Mouse (Mus musculus) lung, adult 2 months (tissue): ENCODE data around the gene Kcnip1. TPM values are rescaled to one million over a fixed set of nuclear protein-coding genes. Genes with fewer than 3 reads are reported as not detected.

Source experiments
- DNase-seq: peaks from one replicate; pipeline ENCODE4 v3.0.0; 2022
- H3K4me1 ChIP-seq: fragments of 200-500 bp; 2 replicates; pipeline ENCODE4 v1.6.1; 2011; ENCODE audit warnings: low read length; ENCODE audit not compliant: control insufficient read depth, insufficient read depth
- H3K4me3 ChIP-seq: fragments of 200-500 bp; replicated peaks from 2 replicates; pipeline ENCODE3; 2011; ENCODE audit warnings: low read depth, mild to moderate bottlenecking, control low read depth, low read length; ENCODE audit errors: extremely low read depth
- CTCF ChIP-seq: fragments of 200-500 bp; IDR thresholded peaks from 2 replicates; pipeline ENCODE4 v1.5.1; 2011; ENCODE audit warnings: mild to moderate bottlenecking, low read length, control low read depth; ENCODE audit not compliant: insufficient read depth
- POLR2A ChIP-seq: fragments of 200-500 bp; IDR thresholded peaks from 2 replicates; pipeline ENCODE4 v1.6.1; 2011; ENCODE audit warnings: low read depth, mild to moderate bottlenecking, control low read depth, low read length, borderline replicate concordance; ENCODE audit errors: extremely low read depth
- WGBS: fragments of 180-500 bp; shearing (Covaris S2); methylation state at CpG from one replicate; pipeline ENCODE4 v1.1.7; 2018; 5-methylcytosine and 5-hydroxymethylcytosine counted together
- polyA plus RNA-seq: library from polyadenylated mRNA; depleted of rRNA; stranded (reverse); fragments of >200 nt; gene quantifications from 2 replicates; pipeline ENCODE4 v1.2.3, GENCODE M21; 2012

Gene Kcnip1
- polyA plus RNA-seq, 1 experiment = 0.13 TPM

GRCm38 (mm10) chr11:33928658-33929057 is 64.3 kb downstream of the Kcnip1 start:
- no peak for DNase-seq
- 30% methylated on average over 7 of the region's 7 CpGs for WGBS
- peaks cover 3% of the 10 kb centered on the region; the same call in 1 of the 2 replicates for H3K4me1 ChIP-seq
- H3K4me3 ChIP-seq = no peak overlapping the region
- peak; percentile 48; the same call in 1 of the 2 replicates for TF ChIP-seq CTCF
- TF ChIP-seq POLR2A = no peak

- peaks cover 3% of the 10 kb centered on the region; the same call in 1 of the 2 replicates for H3K4me1 ChIP-seq
- DNase-seq = no peak
- no peak for TF ChIP-seq CTCF
- no peak for TF ChIP-seq POLR2A
- H3K4me3 ChIP-seq = no peak overlapping the region
- WGBS = 54% methylated on average over 4 of the region's 4 CpGs
These were observed 65.1 kb downstream of the Kcnip1 start for GRCm38 (mm10) chr11:33927836-33928235.

- Histone ChIP-seq H3K4me1 (peaks cover 1% of the 10 kb centered on the region; the same call in 1 of the 2 replicates), H3K4me3 (no peak overlapping the region)
- TF ChIP-seq POLR2A = no peak
- no peak for TF ChIP-seq CTCF
- 58% methylated on average over 6 of the region's 6 CpGs for WGBS
- DNase-seq = no peak
These were observed 65.6 kb downstream of the Kcnip1 start for GRCm38 (mm10) chr11:33927321-33927720.

GRCm38 (mm10) chr11:33926551-33926950 is 66.4 kb downstream of the Kcnip1 start:
- DNase-seq = no peak
- Histone ChIP-seq H3K4me3 (no peak overlapping the region), H3K4me1 (no peaks in the 10 kb centered on the region)
- TF ChIP-seq CTCF (no peak), POLR2A (no peak)
- 42% methylated on average over 2 of the region's 2 CpGs for WGBS

- WGBS = 59% methylated on average over 8 of the region's 8 CpGs
- no peak overlapping the region for H3K4me3 ChIP-seq
These were observed 67.2 kb downstream of the Kcnip1 start for GRCm38 (mm10) chr11:33925778-33926177.

GRCm38 (mm10) chr11:33923031-33923430 is 69.9 kb downstream of the Kcnip1 start:
- no peak overlapping the region for H3K4me3 ChIP-seq
- 62% methylated on average over 3 of the region's 3 CpGs for WGBS

More at GRCm38 (mm10) chr11:33925778-33926177, 67.2 kb downstream of the Kcnip1 start:
- TF ChIP-seq POLR2A (no peak), CTCF (no peak)
- DNase-seq = no peak
- H3K4me1 ChIP-seq = no peaks in the 10 kb centered on the region

GRCm38 (mm10) chr11:33921451-33921850 is 71.5 kb downstream of the Kcnip1 start:
- DNase-seq = no peak
- 81% methylated on average over 13 of the region's 13 CpGs for WGBS
- TF ChIP-seq POLR2A (no peak), CTCF (no peak)
- no peaks in the 10 kb centered on the region for H3K4me1 ChIP-seq
- H3K4me3 ChIP-seq = no peak overlapping the region

More at GRCm38 (mm10) chr11:33923031-33923430, 69.9 kb downstream of the Kcnip1 start:
- DNase-seq = no peak
- TF ChIP-seq CTCF (no peak), POLR2A (no peak)
- no peaks in the 10 kb centered on the region for H3K4me1 ChIP-seq

GRCm38 (mm10) chr11:33919826-33920225 is 73.1 kb downstream of the Kcnip1 start:
- 54% methylated on average over 7 of the region's 7 CpGs for WGBS
- DNase-seq = no peak
- no peak overlapping the region for H3K4me3 ChIP-seq
- no peak for TF ChIP-seq CTCF
- no peak for TF ChIP-seq POLR2A
- H3K4me1 ChIP-seq = no peaks in the 10 kb centered on the region

GRCm38 (mm10) chr11:33918424-33918823 is 74.5 kb downstream of the Kcnip1 start:
- no peak overlapping the region for H3K4me3 ChIP-seq
- no peak for DNase-seq
- H3K4me1 ChIP-seq = no peaks in the 10 kb centered on the region
- TF ChIP-seq POLR2A (no peak), CTCF (no peak)
- WGBS = 42% methylated on average over 2 of the region's 2 CpGs

GRCm38 (mm10) chr11:33917574-33917973 is 75.4 kb downstream of the Kcnip1 start:
- WGBS = 24% methylated on average over 6 of the region's 6 CpGs
- no peak for TF ChIP-seq POLR2A
- TF ChIP-seq CTCF = peak; percentile 93
- Histone ChIP-seq H3K4me1 (no peaks in the 10 kb centered on the region), H3K4me3 (no peak overlapping the region)
- peak; percentile 64 for DNase-seq

GRCm38 (mm10) chr11:33914216-33914615 is 78.7 kb downstream of the Kcnip1 start:
- H3K4me3 ChIP-seq = no peak overlapping the region
- 77% methylated on average over 12 of the region's 12 CpGs for WGBS
- TF ChIP-seq POLR2A (no peak), CTCF (no peak)

More at GRCm38 (mm10) chr11:33914216-33914615, 78.7 kb downstream of the Kcnip1 start:
- H3K4me1 ChIP-seq = no peaks in the 10 kb centered on the region
- no peak for DNase-seq
